Mouse (Mus musculus) frontal cortex, adult (tissue): ENCODE measurements at regions not wholly inside any gene's neighbourhood (a gene's known extent, or its start where the extent isn't known, plus 50 kb on each side); places are given as distances from the start of the nearest gene placed in this dataset.

Experiments used
- ATAC-seq: cut with Nextera tagmentation; 2 replicates; pipeline ENCODE4 v1.9.2; 2017; ENCODE audit warnings: mild to moderate bottlenecking, moderate library complexity, mixed read lengths; ENCODE audit not compliant: low TSS enrichment

- no peak for ATAC-seq
These were observed 145.1 kb downstream of the Pcdh10 start for GRCm38 (mm10) chr3:45523281-45523680.

DNA sequence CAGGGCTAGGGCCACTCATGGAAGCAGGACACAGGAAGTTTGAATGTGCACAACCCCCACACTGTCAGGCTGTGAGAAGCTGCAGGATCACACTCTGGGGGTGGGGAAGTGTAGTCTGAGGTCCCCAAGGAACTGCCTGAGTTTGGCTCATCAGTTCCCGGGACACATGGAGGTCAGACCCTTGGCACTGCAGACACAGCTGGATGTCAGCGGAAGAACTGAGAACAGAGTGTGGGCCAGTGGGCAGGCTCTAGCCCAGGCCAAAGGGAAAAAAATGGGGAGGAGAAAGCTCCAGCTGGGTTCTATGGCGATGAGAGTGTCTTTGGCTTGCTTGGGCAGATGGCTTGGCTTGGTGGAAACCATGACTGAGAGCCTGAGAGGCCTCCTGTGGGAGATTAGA, 168.9 kb downstream of the Pcdh10 start:
- ATAC-seq, result no peak

- ATAC-seq, result peak; percentile 99
These were observed 177.5 kb downstream of the Pcdh10 start for GRCm38 (mm10) chr3:45555736-45556135.

DNA sequence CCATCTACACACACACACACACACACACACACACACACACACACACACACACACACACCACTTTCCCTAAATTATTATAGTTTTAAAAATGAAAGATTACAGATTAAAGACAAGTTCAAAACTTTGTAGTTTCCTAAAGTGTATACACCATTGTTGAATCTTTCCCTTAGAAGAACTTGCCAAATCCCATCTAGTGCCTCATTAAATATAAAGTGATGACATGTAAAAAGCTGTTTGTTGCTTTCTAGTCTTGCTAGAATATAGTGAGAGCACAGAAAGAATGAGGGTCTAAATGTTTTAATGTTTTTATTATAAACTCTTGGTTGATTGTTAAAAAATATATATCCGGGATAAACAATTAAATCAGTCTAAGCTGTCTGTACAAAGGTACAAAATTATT, 194.8 kb downstream of the Pcdh10 start:
- no peak for ATAC-seq

GRCm38 (mm10) chr3:45577035-45577434, 198.8 kb downstream of the Pcdh10 start:
- ATAC-seq, result no peak

DNA sequence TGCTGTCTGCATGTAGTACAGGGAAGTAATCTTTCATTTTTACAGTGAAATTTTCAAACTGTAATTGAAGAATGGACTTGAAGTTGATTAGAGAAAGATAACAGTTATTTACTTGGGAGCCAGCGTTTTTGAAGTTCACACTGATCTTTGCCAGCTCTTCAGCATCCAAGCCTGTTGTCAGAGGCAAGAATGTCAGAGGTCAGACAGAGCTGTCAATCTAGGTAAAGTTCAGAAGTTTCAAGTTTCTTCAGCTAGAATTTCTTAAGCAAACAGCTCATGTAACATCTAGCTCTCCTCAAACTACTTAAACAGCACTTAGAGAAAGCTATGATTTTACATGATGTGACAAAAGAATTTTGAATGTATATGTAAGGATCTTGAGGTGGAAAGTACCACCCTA, 215.4 kb downstream of the Pcdh10 start:
- no peak for ATAC-seq

GRCm38 (mm10) chr3:45602278-45602677, 224.1 kb downstream of the Pcdh10 start:
- ATAC-seq, result no peak

GRCm38 (mm10) chr3:45603151-45603550, 225.0 kb downstream of the Pcdh10 start:
- no peak for ATAC-seq

DNA sequence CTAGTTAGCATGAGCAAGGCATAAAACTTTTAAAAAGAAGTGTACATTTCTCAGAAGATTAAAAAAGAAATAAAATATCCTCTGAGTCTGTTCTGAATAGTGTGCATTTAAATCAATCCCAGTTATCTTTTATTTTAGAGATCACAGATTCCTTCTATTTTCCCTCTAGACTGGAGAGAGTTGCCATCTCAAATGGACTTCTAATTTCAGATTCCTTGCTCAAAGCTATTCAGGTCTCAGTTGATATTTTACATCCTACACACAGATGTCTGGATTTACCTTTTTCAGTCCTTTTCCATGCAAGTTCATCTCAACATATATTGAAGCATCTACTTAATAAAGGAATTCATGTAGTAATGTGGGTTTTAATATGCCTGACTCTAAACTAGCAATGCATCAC, 242.5 kb downstream of the Pcdh10 start:
- peak; percentile 92 for ATAC-seq

GRCm38 (mm10) chr3:45645856-45646450, 267.8 kb downstream of the Pcdh10 start:
- ATAC-seq, result peak; percentile 95

- no peak for ATAC-seq
These were observed 271.2 kb downstream of the Pcdh10 start for GRCm38 (mm10) chr3:45649361-45649760.

- no peak for ATAC-seq
These were observed 278.8 kb downstream of the Pcdh10 start for GRCm38 (mm10) chr3:45657023-45657422.

DNA sequence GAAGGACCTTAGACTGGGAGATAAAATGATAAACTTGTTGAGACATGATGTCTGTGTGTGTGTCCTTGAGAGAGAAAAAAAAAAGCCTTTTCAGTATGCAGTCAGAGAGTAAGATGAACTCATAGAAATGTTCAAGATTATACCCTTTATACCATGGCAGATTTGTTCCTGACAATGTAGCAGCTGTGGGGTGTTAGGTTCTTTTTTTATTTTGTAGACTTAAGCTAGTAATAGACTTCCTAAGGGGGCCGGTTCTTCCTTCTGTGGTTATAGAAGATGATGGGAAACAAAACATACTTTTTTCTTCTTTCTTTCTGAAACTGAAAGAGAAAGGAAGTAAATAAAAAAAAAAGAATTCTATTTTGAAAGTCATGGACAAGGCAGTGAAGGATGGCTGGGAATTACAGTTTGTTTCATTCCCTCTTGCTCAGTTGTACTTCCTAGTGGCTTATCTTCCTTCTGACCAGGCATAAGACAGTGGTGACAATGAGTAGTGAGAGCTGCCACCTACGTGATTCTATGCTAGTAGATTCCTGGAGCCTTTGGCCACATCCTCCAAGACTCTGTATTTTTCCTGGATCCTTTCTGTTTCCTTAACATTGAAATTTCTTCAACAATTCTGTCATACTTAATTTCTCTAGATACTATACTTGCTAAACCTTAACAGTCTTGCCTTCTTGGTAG, 280.0 kb downstream of the Pcdh10 start:
- ATAC-seq, result peak; percentile 94

DNA sequence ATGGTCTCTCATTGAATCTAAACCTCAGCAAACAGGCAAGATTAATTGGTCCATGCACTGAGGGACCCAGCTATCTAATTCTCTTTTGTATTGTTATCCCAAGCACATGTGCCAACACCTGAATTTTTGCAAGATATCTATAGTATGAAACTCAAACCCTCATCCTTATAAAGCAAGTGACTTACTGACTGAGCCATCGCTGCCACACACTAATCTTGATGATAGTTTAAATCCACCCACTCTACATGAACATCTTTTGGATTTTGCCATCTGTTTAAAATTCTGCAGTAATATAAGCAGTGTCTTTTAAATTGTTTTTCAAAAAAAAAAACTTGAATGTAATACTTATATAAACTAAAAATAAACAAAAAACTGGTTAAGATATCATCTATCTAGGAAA, 280.9 kb downstream of the Pcdh10 start:
- peak; percentile 64 for ATAC-seq

GRCm38 (mm10) chr3:45670434-45670833, 292.2 kb downstream of the Pcdh10 start:
- ATAC-seq, result no peak

GRCm38 (mm10) chr3:45677672-45678071, 299.5 kb downstream of the Pcdh10 start:
- no peak for ATAC-seq

DNA sequence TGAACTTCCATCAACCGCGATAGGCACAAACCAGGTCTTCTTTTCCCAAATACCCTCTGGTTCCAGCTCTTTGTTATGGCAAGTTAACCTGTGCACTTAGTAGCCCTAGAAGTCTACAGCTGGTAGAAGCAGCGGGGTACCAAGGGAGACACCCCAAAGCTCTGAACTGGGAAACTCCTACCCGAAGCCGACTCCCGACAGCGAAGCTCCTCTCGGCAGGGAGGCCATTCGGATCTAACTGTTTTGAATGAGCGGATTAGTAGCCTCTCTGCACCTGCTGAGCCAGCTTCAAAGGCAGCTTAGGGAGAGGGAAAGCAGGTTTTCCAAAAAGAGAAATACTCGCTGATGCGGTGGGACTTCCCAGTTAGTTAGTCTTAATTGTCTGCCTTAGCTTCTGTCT, 303.2 kb downstream of the Pcdh10 start:
- ATAC-seq, result peak; percentile 47

- ATAC-seq, result no peak
These were observed 329.7 kb downstream of the Pcdh10 start for GRCm38 (mm10) chr3:45707891-45708290.
